Mouse (Mus musculus): Measurements from ENCODE around the gene Gm21586.
"Not testable (repeated sequence)": the region's sequence is repeated elsewhere in the genome, so short reads cannot be mapped to it uniquely, and the experiment has no call there.

Gm21586 gene

GRCm38 (mm10) chr4:42439078-42439477, at the start of gene Gm21586:
TSS of gene Gm21586 (plus strand) at chr4:42439378.
- not testable (repeated sequence) for ATAC-seq (ENCODE audit: low TSS enrichment)

GRCm38 (mm10) chr4:42466452-42466851, 27.3 kb downstream of the Gm21586 start, which contains the start of gene Gm2163:
TSS of gene Gm2163 (plus strand) at chr4:42466752.
- ATAC-seq (ENCODE audit: low TSS enrichment), result not testable (repeated sequence)
